Mouse (Mus musculus) spleen, adult 2 months (tissue): Measurements from ENCODE around the gene Sp9. TPM values are rescaled to one million over a fixed set of nuclear protein-coding genes. Genes with fewer than 3 reads are reported as not detected.

Source experiments
- DNase-seq, 2 experiments: peaks; one replicate each; pipeline versions ENCODE4 v3.0.0 to v3.0.0-alpha.2; 2012 to 2021; ENCODE audit warnings: low spot score in 2 of 2, low read depth in 1 of 2
- H3K27ac ChIP-seq: fragments of 200-500 bp; 2 replicates; pipeline ENCODE4 v1.5.1; 2012; ENCODE audit warnings: low read length, inconsistent platforms; ENCODE audit not compliant: insufficient read depth
- H3K27me3 ChIP-seq: fragments of 200-500 bp; 2 replicates; pipeline ENCODE4 v1.6.1; 2012; ENCODE audit warnings: mild to moderate bottlenecking, moderate library complexity, low read length, inconsistent platforms; ENCODE audit not compliant: control insufficient read depth, insufficient read depth
- H3K36me3 ChIP-seq: fragments of 200-500 bp; 2 replicates; pipeline ENCODE4 v1.6.1; 2012; ENCODE audit warnings: mild to moderate bottlenecking, low read length, inconsistent platforms; ENCODE audit not compliant: control insufficient read depth, insufficient read depth
- H3K4me1 ChIP-seq: fragments of 200-500 bp; 2 replicates; pipeline ENCODE4 v1.6.1; 2011; ENCODE audit warnings: inconsistent platforms; ENCODE audit not compliant: control insufficient read depth, insufficient read depth, insufficient read length
- H3K4me3 ChIP-seq: fragments of 200-500 bp; 2 replicates; pipeline ENCODE4 v1.5.1; 2011; ENCODE audit warnings: mild to moderate bottlenecking, inconsistent platforms; ENCODE audit not compliant: insufficient read depth, insufficient read length; ENCODE audit errors: extremely low read depth
- CTCF ChIP-seq: fragments of 200-500 bp; IDR thresholded peaks from 2 replicates; pipeline ENCODE4 v1.5.1; 2011; ENCODE audit warnings: mild to moderate bottlenecking, inconsistent platforms; ENCODE audit not compliant: insufficient read depth, insufficient read length, insufficient replicate concordance; ENCODE audit errors: extremely low read depth
- POLR2A ChIP-seq: fragments of 200-500 bp; IDR thresholded peaks from 2 replicates; pipeline ENCODE4 v1.6.1; 2011; ENCODE audit warnings: low read depth, low read length, inconsistent platforms
- WGBS: fragments of 180-500 bp; shearing (Covaris S2); methylation state at CpG from one replicate; pipeline ENCODE4 v1.1.7; 2018; 5-methylcytosine and 5-hydroxymethylcytosine counted together
- polyA plus RNA-seq: library from polyadenylated mRNA; depleted of rRNA; stranded (reverse); fragments of >200 nt; gene quantifications from 2 replicates; pipeline ENCODE4 v1.2.3, GENCODE M21; 2012

The Sp9 gene
- polyA plus RNA-seq, 1 experiment: not detected

DNA sequence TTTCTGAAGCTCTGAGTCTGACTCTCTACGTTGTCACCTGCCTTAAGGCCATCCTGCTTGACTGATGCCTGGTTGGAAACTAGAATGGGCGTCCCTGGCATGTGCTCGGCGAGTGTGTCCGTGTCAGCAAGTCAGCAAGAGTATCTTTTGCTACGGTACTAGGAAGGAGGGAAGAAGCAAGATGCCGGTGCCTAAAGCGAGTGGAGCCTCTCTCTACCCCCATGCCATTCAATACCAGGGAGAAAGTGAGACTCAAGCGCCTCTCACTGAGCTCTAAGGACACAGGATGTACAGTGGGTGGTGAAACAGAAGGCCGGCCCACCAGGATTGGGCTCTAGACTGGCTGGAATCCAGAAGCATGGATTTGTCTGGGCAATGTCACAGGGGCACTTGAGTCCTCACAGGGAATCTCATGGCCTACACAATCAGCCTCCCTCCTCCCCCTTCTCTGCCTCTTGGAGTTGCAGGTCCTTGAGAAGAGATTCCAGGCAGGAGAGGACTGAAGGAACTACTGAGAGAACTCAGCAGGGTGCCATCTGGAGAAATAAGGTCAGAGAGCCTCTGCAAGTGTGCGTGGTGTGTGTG, 7.0 kb upstream of the Sp9 start:
- Histone ChIP-seq H3K4me3 (no peak overlapping the region), H3K27ac (no peak overlapping the region), H3K4me1 (no peaks in the 10 kb centered on the region; the same call in 1 of the 2 replicates), H3K36me3 (no peaks in the 10 kb centered on the region), H3K27me3 (peaks cover 31% of the 10 kb centered on the region)
- TF ChIP-seq CTCF (no peak), POLR2A (no peak)
- WGBS: 11% methylated on average over 11 of the region's 11 CpGs
- DNase-seq: no peak

DNA sequence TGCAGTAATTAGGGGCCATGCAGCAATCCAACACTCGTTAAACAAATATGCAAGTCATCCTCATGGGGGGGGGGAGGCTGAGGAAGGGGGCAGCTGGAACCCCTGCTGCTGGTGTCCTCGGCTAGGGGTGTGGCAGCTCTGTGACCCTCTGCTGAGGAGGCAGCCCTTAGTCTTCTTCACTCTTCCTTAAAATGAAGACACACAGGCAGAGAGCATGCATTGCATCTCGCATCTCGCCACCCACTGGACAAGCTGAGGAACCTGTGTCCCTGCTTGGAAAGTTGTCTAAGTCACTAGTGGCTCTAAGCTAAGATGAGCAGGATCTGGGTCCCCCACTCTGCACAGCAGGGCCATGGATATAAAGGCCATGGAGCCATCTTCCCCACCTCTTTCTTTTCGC, 5.7 kb upstream of the Sp9 start:
- Histone ChIP-seq H3K4me1 (no peaks in the 10 kb centered on the region; the same call in 1 of the 2 replicates), H3K36me3 (no peaks in the 10 kb centered on the region), H3K4me3 (no peak overlapping the region), H3K27me3 (peaks cover 39% of the 10 kb centered on the region), H3K27ac (no peak overlapping the region)
- TF ChIP-seq POLR2A (no peak), CTCF (no peak)
- DNase-seq: no peak
- WGBS: 12% methylated on average over 5 of the region's 5 CpGs

GRCm38 (mm10) chr2:73266623-73267022, 5.1 kb upstream of the Sp9 start:
- no peak for DNase-seq
- peaks cover 46% of the 10 kb centered on the region for H3K27me3 ChIP-seq
- TF ChIP-seq CTCF (no peak), POLR2A (no peak)
- H3K4me1 ChIP-seq: peaks cover under 1% of the 10 kb centered on the region
- WGBS: 42% methylated on average over 1 of the region's 1 CpGs
- H3K4me3 ChIP-seq: no peak overlapping the region
- no peak overlapping the region for H3K27ac ChIP-seq
- H3K36me3 ChIP-seq: no peaks in the 10 kb centered on the region

- no peak for DNase-seq
- peaks cover 49% of the 10 kb centered on the region for H3K27me3 ChIP-seq
- H3K4me1 ChIP-seq: peaks cover 3% of the 10 kb centered on the region
- 26% methylated on average over 3 of the region's 3 CpGs for WGBS
- no peaks in the 10 kb centered on the region for H3K36me3 ChIP-seq
- no peak overlapping the region for H3K27ac ChIP-seq
- H3K4me3 ChIP-seq: no peak overlapping the region
- no peak for TF ChIP-seq CTCF
- no peak for TF ChIP-seq POLR2A
Measured at GRCm38 (mm10) chr2:73267231-73267630, 4.5 kb upstream of the Sp9 start.

DNA sequence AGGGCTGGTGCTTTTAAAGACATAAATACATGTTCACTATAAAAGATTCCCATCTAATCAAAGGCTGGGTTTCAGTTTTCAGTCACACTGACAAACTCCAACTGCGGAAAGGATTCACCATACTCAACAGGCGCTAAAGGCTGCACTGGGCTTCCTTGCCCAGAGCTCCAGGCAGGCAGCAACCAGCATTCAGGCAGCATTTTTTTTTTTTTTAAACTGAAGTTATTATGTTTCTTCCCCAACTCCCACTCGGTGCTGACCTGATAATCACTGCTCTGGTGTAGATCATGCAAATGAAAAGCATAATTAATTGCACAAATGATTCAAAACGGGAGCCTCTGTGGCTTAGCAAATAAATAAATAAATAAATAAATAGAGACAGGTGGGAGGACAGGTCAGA, 3.9 kb upstream of the Sp9 start:
- TF ChIP-seq CTCF: no peak
- TF ChIP-seq POLR2A: no peak
- peaks cover 47% of the 10 kb centered on the region for H3K27me3 ChIP-seq
- peaks cover 5% of the 10 kb centered on the region for H3K4me1 ChIP-seq
- no peaks in the 10 kb centered on the region for H3K36me3 ChIP-seq
- DNase-seq: no peak
- H3K27ac ChIP-seq: no peak overlapping the region
- WGBS: 14% methylated on average over 4 of the region's 4 CpGs
- no peak overlapping the region for H3K4me3 ChIP-seq

DNA sequence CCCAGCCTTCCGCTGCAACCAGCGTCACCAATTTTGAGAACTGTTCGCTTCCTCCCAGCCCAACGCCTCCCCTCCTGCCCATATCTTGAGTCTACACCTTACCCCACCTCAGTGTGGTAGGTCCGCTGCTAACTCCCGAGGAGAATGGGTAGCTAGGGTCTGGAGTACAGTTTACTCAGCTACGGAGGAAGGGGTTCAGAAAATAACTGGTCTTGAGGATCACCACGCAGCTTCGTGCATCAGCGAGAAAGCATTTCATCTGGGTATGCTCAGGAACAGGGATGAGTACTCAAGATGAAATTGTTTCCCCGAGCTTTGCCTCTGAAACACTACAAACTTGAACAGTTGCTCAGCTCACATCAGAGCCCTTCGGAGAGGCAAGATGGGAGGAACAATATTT, 3.4 kb upstream of the Sp9 start:
- no peak for DNase-seq
- H3K4me3 ChIP-seq: no peak overlapping the region
- TF ChIP-seq POLR2A: no peak
- TF ChIP-seq CTCF: no peak
- no peaks in the 10 kb centered on the region for H3K36me3 ChIP-seq
- peaks cover 48% of the 10 kb centered on the region for H3K27me3 ChIP-seq
- H3K27ac ChIP-seq: no peak overlapping the region
- peaks cover 10% of the 10 kb centered on the region for H3K4me1 ChIP-seq
- WGBS: 9% methylated on average over 12 of the region's 12 CpGs

DNA sequence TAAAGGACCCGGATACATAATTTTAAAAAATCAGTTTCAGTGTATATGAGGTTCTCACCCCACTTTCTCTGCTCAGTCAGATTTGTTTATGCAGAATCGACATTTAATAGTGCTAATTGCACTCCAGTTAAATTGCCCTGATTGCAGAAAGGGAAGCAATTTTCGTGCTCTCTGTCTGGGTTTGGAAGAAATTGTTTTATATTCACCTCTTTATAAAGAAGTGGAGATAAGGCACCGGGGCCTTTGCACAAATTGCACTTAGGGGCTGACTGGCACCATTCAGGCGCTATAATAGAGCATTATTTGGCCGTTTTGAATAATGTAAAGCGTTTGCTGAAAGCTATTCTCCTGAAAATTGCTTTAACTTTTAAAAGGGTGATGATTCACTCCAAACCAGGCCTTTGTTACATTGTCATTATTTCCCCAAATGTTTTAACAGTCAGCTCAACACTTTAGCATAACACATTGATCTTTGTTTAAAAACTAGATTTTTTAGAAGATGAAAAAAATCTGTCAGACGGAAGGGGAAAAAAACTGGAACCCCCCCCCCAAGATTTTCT, 2.8 kb upstream of the Sp9 start:
- 13% methylated on average over 8 of the region's 8 CpGs for WGBS
- no peak for TF ChIP-seq CTCF
- TF ChIP-seq POLR2A: no peak
- DNase-seq: no peak
- Histone ChIP-seq H3K36me3 (no peaks in the 10 kb centered on the region), H3K4me3 (no peak overlapping the region), H3K4me1 (peaks cover 16% of the 10 kb centered on the region), H3K27me3 (peaks cover 52% of the 10 kb centered on the region), H3K27ac (no peak overlapping the region)
